Mouse (Mus musculus) ES-E14 (cell line): ENCODE data around the gene Fut8. TPM values are rescaled to one million over a fixed set of nuclear protein-coding genes. Genes with fewer than 3 reads are reported as not detected.

ENCODE experiments used
- DNase-seq: peaks from one replicate; pipeline ENCODE4 v3.0.0-alpha.2; 2013; ENCODE audit warnings: low read depth, low spot score
- H3K27ac ChIP-seq: 2 replicates; pipeline ENCODE4 v1.5.1; 2012; ENCODE audit warnings: low read depth, mild to moderate bottlenecking, low read length, moderate library complexity, mixed read lengths; ENCODE audit not compliant: poor library complexity, insufficient read depth, severe bottlenecking
- H3K36me3 ChIP-seq: 2 replicates; pipeline ENCODE4 v1.6.1; 2012; ENCODE audit warnings: mild to moderate bottlenecking, low read length, moderate library complexity, mixed read lengths; ENCODE audit not compliant: control insufficient read depth, poor library complexity, insufficient read depth, severe bottlenecking
- H3K4me1 ChIP-seq, 2 experiments: fragments of 150-350 bp in 1 of 2; sonication (generic) in 1 of 2; 2 replicates each; pipeline ENCODE4 v1.6.1; 2012; ENCODE audit warnings: low read length in 2 of 2, mild to moderate bottlenecking in 1 of 2, mixed read lengths in 1 of 2; ENCODE audit not compliant: control insufficient read depth in 2 of 2, insufficient read depth in 2 of 2, poor library complexity in 1 of 2
- H3K4me3 ChIP-seq, 2 experiments: fragments of 150-350 bp in 1 of 2; sonication (generic) in 1 of 2; 2 replicates each; pipeline ENCODE4 v1.5.1; 2012; ENCODE audit warnings: low read length in 2 of 2, low read depth in 1 of 2, mild to moderate bottlenecking in 1 of 2, mixed read lengths in 1 of 2; ENCODE audit not compliant: insufficient read depth in 1 of 2, poor library complexity in 1 of 2, severe bottlenecking in 1 of 2
- H3K9ac ChIP-seq: 2 replicates; pipeline ENCODE4 v1.6.1; 2012; ENCODE audit warnings: low read depth, mild to moderate bottlenecking, low read length, mixed read lengths; ENCODE audit not compliant: poor library complexity, insufficient read depth, severe bottlenecking
- H3K9me3 ChIP-seq: fragments of 150-350 bp; sonication (generic); 2 replicates; pipeline ENCODE4 v1.6.1; 2012; ENCODE audit warnings: low read depth, mild to moderate bottlenecking, low read length; ENCODE audit not compliant: control insufficient read depth, insufficient read depth
- CHD2 ChIP-seq: IDR thresholded peaks from 2 replicates; pipeline ENCODE4 v1.6.1; 2014; ENCODE audit warnings: mild to moderate bottlenecking, low read depth, low read length, inconsistent platforms
- HCFC1 ChIP-seq: IDR thresholded peaks from 2 replicates; pipeline ENCODE4 v1.6.1; 2012; ENCODE audit warnings: low read length, inconsistent platforms, borderline replicate concordance; ENCODE audit not compliant: insufficient read depth
- MAFK ChIP-seq: IDR thresholded peaks from 2 replicates; pipeline ENCODE4 v1.6.1; 2014; ENCODE audit warnings: mild to moderate bottlenecking, low read depth, low read length, inconsistent platforms; ENCODE audit not compliant: insufficient read depth
- ZC3H11A ChIP-seq: IDR thresholded peaks from 2 replicates; pipeline ENCODE4 v1.6.1; 2012; ENCODE audit warnings: low read depth, mild to moderate bottlenecking, inconsistent platforms, low read length, borderline replicate concordance
- ZNF384 ChIP-seq: IDR thresholded peaks from 2 replicates; pipeline ENCODE4 v1.6.1; 2012; ENCODE audit warnings: low read depth, low read length, inconsistent platforms
- in situ Hi-C, 2 experiments: fragments of 600-800 bp; cut with MboI; formaldehyde crosslinking; loops; one replicate each; pipeline ENCODE4 v1.15.1; 2025; ENCODE audit warnings: low sequenced_read_pairs in 2 of 2, inconsistent platforms in 1 of 2; ENCODE audit not compliant: unreplicated experiment in 2 of 2
- total RNA-seq: library from RNA; depleted of rRNA; stranded (reverse); fragments of 300-350 nt; gene quantifications from 2 replicates; pipeline ENCODE4 v1.2.3, GENCODE M21; 2012

The Fut8 gene
- total RNA-seq, 1 experiment, result 26.3 TPM

- Histone ChIP-seq H3K36me3 (no peaks in the 10 kb centered on the region), H3K9me3 (no peaks in the 10 kb centered on the region), H3K9ac (no peak overlapping the region), H3K4me3 (no peak overlapping the region), H3K4me1 (no peaks in the 10 kb centered on the region), H3K27ac (no peak overlapping the region)
- no peak for DNase-seq
- TF ChIP-seq ZC3H11A, result no peak
- TF ChIP-seq ZNF384, result no peak
- no peak for TF ChIP-seq MAFK
- no peak for TF ChIP-seq CHD2
- no peak for TF ChIP-seq HCFC1
- in situ Hi-C loops, result no loop called here
Observed at GRCm38 (mm10) chr12:77421667-77422393, 183.9 kb downstream of the Fut8 start.

DNA sequence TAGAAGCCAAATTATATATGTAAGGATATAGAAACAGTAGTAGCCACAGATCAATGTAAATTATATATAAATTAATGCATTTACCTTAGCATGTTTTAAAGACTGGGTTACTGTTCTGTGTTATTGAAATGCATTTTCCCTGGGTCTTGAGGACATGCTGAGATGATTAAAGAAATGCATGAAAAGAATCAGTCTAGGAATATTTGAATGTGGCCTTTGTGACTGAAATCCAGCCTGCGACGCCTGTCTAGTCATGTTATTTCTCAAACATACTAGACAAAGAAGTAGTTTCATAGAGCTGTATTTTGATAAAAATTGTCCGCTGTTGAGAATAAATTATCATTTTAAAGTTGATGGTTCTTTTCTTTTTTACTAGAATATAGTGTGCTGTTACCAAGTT, 188.2 kb downstream of the Fut8 start:
- H3K36me3 ChIP-seq, result no peaks in the 10 kb centered on the region
- in situ Hi-C loops, result no loop called here
- no peak overlapping the region for H3K4me3 ChIP-seq
- DNase-seq, result no peak
- no peak overlapping the region for H3K9ac ChIP-seq
- no peak for TF ChIP-seq HCFC1
- no peaks in the 10 kb centered on the region for H3K4me1 ChIP-seq
- H3K27ac ChIP-seq, result no peak overlapping the region
- H3K9me3 ChIP-seq, result no peaks in the 10 kb centered on the region

DNA sequence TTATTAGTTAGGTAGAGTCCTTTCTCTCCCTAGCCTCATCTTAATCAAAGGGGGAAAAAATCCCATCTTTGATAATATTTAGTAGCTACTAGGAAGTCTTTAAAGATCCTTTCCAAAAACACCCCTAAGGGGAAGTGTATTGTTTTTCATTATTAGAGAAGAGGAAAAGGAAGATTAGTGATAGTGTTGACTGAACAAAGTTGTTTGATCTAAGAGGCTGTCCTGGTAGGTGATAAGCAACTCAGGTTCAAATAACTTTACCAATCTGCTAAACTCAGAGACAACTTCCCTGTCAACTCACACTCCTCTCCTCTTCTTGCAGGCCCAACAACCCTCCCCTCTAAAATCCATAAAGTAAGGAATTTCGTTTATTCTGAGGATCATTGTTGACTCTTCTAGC, 190.2 kb downstream of the Fut8 start:
- H3K36me3 ChIP-seq, result no peaks in the 10 kb centered on the region
- H3K27ac ChIP-seq, result no peak overlapping the region
- H3K4me1 ChIP-seq, result no peaks in the 10 kb centered on the region
- no peak overlapping the region for H3K9ac ChIP-seq
- in situ Hi-C loops, result no loop called here
- DNase-seq, result no peak
- no peaks in the 10 kb centered on the region for H3K9me3 ChIP-seq
- TF ChIP-seq HCFC1 (no peak), CHD2 (no peak), MAFK (no peak), ZNF384 (no peak), ZC3H11A (no peak)
- H3K4me3 ChIP-seq, result no peak overlapping the region

GRCm38 (mm10) chr12:77429381-77429780, 191.5 kb downstream of the Fut8 start:
- TF ChIP-seq HCFC1, result no peak
- TF ChIP-seq CHD2, result no peak
- no peak for TF ChIP-seq MAFK
- TF ChIP-seq ZC3H11A, result no peak
- TF ChIP-seq ZNF384, result no peak
- H3K36me3 ChIP-seq, result no peaks in the 10 kb centered on the region
- no peak overlapping the region for H3K9ac ChIP-seq
- H3K9me3 ChIP-seq, result no peaks in the 10 kb centered on the region
- H3K4me1 ChIP-seq, result no peaks in the 10 kb centered on the region
- no peak overlapping the region for H3K27ac ChIP-seq
- no peak overlapping the region for H3K4me3 ChIP-seq
- in situ Hi-C loops, result no loop called here
- no peak for DNase-seq

DNA sequence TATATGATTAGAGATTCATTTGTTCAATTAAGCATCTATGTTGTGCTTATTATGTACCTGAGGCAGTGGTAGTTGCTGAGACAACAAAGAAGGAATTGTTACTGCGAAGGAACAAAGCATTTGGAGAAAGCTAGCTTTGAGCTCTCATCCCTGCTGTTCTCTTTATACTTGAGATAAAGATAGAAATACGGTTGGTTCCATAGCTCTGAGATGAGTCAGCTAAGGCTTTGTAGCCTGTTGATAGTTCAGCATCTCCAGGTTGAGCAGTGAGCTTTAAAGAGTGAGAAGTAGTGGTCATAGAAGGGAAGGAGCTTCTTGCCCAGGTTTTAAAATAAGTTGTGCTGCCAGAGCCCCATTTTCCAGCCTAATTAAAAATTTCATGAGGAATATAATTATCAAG, 198.8 kb downstream of the Fut8 start:
- no peak overlapping the region for H3K4me3 ChIP-seq
- no peak overlapping the region for H3K27ac ChIP-seq
- TF ChIP-seq CHD2 (no peak), ZNF384 (no peak), MAFK (no peak), HCFC1 (no peak), ZC3H11A (no peak)
- no peaks in the 10 kb centered on the region for H3K9me3 ChIP-seq
- no peaks in the 10 kb centered on the region for H3K36me3 ChIP-seq
- H3K9ac ChIP-seq, result no peak overlapping the region
- no peaks in the 10 kb centered on the region for H3K4me1 ChIP-seq
- in situ Hi-C loops, result no loop called here
- no peak for DNase-seq
